Mouse (Mus musculus) ES-Bruce4 (cell line): ENCODE measurements at regions not wholly inside any gene's neighbourhood (a gene's known extent, or its start where the extent isn't known, plus 50 kb on each side); places are given as distances from the start of the nearest gene placed in this dataset.

ENCODE experiments used
- CTCF ChIP-seq: IDR thresholded peaks from one replicate; pipeline ENCODE4 v1.8.1; 2011; ENCODE audit warnings: low read depth, low read length
- EP300 ChIP-seq: IDR thresholded peaks from 2 replicates; pipeline ENCODE4 v1.6.1; 2011; ENCODE audit warnings: low read depth, low read length; ENCODE audit not compliant: insufficient read depth
- POLR2A ChIP-seq: IDR thresholded peaks from one replicate; pipeline ENCODE4 v1.8.1; 2011; ENCODE audit warnings: low read length; ENCODE audit not compliant: insufficient read depth

- TF ChIP-seq CTCF (no peak), POLR2A (no peak), EP300 (no peak)
These were observed 121.6 kb upstream of the Cpsf6 start for GRCm38 (mm10) chr10:117501426-117501825.
